Mouse (Mus musculus) kidney, postnatal 0 days (tissue): ENCODE measurements at regions not wholly inside any gene's neighbourhood (a gene's known extent, or its start where the extent isn't known, plus 50 kb on each side); places are given as distances from the start of the nearest gene placed in this dataset.

Experiments used
- ATAC-seq: fragments of 200-750 bp; cut with Nextera tagmentation; replicated peaks from 2 replicates; pipeline ENCODE4 v1.8.0; 2017; ENCODE audit warnings: low read depth, moderate number of reproducible peaks, moderate TSS enrichment, moderate library complexity; ENCODE audit not compliant: low FRiP score
- DNase-seq: peaks from one replicate; pipeline ENCODE4 v3.0.0-alpha.2; 2016; ENCODE audit warnings: low spot score
- H3K27ac ChIP-seq: fragments of 300-500 bp; sonication (generic); 2 replicates; pipeline ENCODE4 v1.5.1; 2014; ENCODE audit warnings: mild to moderate bottlenecking
- H3K27me3 ChIP-seq: fragments of 300-500 bp; sonication (generic); 2 replicates; pipeline ENCODE4 v1.6.1; 2014; ENCODE audit warnings: low read length, mixed read lengths; ENCODE audit not compliant: insufficient read depth
- H3K36me3 ChIP-seq: fragments of 300-500 bp; sonication (generic); 2 replicates; pipeline ENCODE4 v1.6.1; 2014; ENCODE audit warnings: low read length, mixed read lengths; ENCODE audit not compliant: insufficient read depth
- H3K4me1 ChIP-seq: fragments of 300-500 bp; sonication (generic); replicated peaks from 2 replicates; pipeline ENCODE4 v1.6.1; 2014; ENCODE audit warnings: antibody characterized with exemption, low read length, mixed read lengths; ENCODE audit not compliant: insufficient read depth
- H3K4me2 ChIP-seq: fragments of 300-500 bp; sonication (generic); 2 replicates; pipeline ENCODE4 v1.6.1; 2014; ENCODE audit warnings: mild to moderate bottlenecking, low read length, moderate library complexity, mixed read lengths
- H3K4me3 ChIP-seq: fragments of 300-500 bp; sonication (generic); replicated peaks from 2 replicates; pipeline ENCODE4 v1.5.1; 2014; ENCODE audit warnings: low read depth, low read length
- H3K9ac ChIP-seq: fragments of 300-500 bp; sonication (generic); 2 replicates; pipeline ENCODE4 v1.6.1; 2014; ENCODE audit warnings: low read depth, low read length
- H3K9me3 ChIP-seq: fragments of 300-500 bp; sonication (generic); replicated peaks from 2 replicates; pipeline ENCODE4 v1.6.1; 2016; ENCODE audit warnings: low read length, inconsistent platforms, mixed read lengths
- CTCF ChIP-seq: IDR thresholded peaks from 2 replicates; pipeline ENCODE4 v1.5.1; 2016; ENCODE audit warnings: antibody characterized with exemption, low read depth, mild to moderate bottlenecking, moderate library complexity
- WGBS: fragments of 180-500 bp; shearing (Covaris S2); extraction: QIAGEN DNeasy Blood & Tissue Kit; methylation state at CpG from one replicate; pipeline ENCODE4 v1.1.7; 2014; 5-methylcytosine and 5-hydroxymethylcytosine counted together

GRCm38 (mm10) chr15:90822306-90822705 lies 143.1 kb upstream of the Cpne8 start:
- Histone ChIP-seq H3K4me3 (no peak overlapping the region), H3K9me3 (no peaks in the 10 kb centered on the region), H3K9ac (no peak overlapping the region), H3K36me3 (no peaks in the 10 kb centered on the region), H3K4me1 (no peaks in the 10 kb centered on the region), H3K27me3 (no peaks in the 10 kb centered on the region), H3K4me2 (no peak overlapping the region), H3K27ac (no peak overlapping the region)
- peak; percentile 18 for DNase-seq
- no peak for TF ChIP-seq CTCF
- WGBS: 84% methylated on average over 6 of the region's 6 CpGs
- no peak for ATAC-seq

GRCm38 (mm10) chr15:90819949-90820655 lies 140.9 kb upstream of the Cpne8 start:
- 76% methylated on average over 14 of the region's 14 CpGs for WGBS
- DNase-seq: no peak

GRCm38 (mm10) chr15:90818161-90818560 lies 138.9 kb upstream of the Cpne8 start:
- no peak for DNase-seq
- TF ChIP-seq CTCF: no peak
- no peak overlapping the region for H3K4me2 ChIP-seq
- H3K9ac ChIP-seq: no peak overlapping the region
- no peak overlapping the region for H3K27ac ChIP-seq
- no peaks in the 10 kb centered on the region for H3K9me3 ChIP-seq
- no peaks in the 10 kb centered on the region for H3K36me3 ChIP-seq
- no peak for ATAC-seq
- H3K27me3 ChIP-seq: no peaks in the 10 kb centered on the region
- H3K4me3 ChIP-seq: no peak overlapping the region
- no peaks in the 10 kb centered on the region; the same call in 1 of the 2 replicates for H3K4me1 ChIP-seq
- WGBS: 81% methylated on average over 4 of the region's 4 CpGs

More at GRCm38 (mm10) chr15:90819949-90820655, 140.9 kb upstream of the Cpne8 start:
- Histone ChIP-seq H3K9me3 (no peaks in the 10 kb centered on the region), H3K4me1 (no peaks in the 10 kb centered on the region), H3K27ac (no peak overlapping the region), H3K36me3 (no peaks in the 10 kb centered on the region), H3K4me2 (no peak overlapping the region), H3K9ac (no peak overlapping the region), H3K4me3 (no peak overlapping the region), H3K27me3 (no peaks in the 10 kb centered on the region)
- TF ChIP-seq CTCF: no peak
- ATAC-seq: no peak

- Histone ChIP-seq H3K27me3 (no peaks in the 10 kb centered on the region), H3K4me1 (no peaks in the 10 kb centered on the region; the same call in 1 of the 2 replicates), H3K27ac (no peak overlapping the region), H3K9ac (no peak overlapping the region), H3K9me3 (no peaks in the 10 kb centered on the region), H3K4me3 (no peak overlapping the region), H3K4me2 (no peak overlapping the region), H3K36me3 (no peaks in the 10 kb centered on the region)
- 23% methylated on average over 5 of the region's 5 CpGs for WGBS
- ATAC-seq (no peak), DNase-seq (peak; percentile 28)
- no peak for TF ChIP-seq CTCF
Measured at GRCm38 (mm10) chr15:90813907-90814306, 134.7 kb upstream of the Cpne8 start.

- H3K4me3 ChIP-seq: no peak overlapping the region
- WGBS: 32% methylated on average over 3 of the region's 3 CpGs
- H3K9me3 ChIP-seq: no peaks in the 10 kb centered on the region
- no peak for TF ChIP-seq CTCF
- peak; percentile 68 for DNase-seq
- H3K4me1 ChIP-seq: no peaks in the 10 kb centered on the region; the same call in 1 of the 2 replicates
- H3K4me2 ChIP-seq: no peak overlapping the region
- ATAC-seq: no peak
- no peak overlapping the region for H3K27ac ChIP-seq
- H3K9ac ChIP-seq: no peak overlapping the region
- no peaks in the 10 kb centered on the region for H3K27me3 ChIP-seq
- no peaks in the 10 kb centered on the region for H3K36me3 ChIP-seq
Measured at GRCm38 (mm10) chr15:90810341-90810740, 131.1 kb upstream of the Cpne8 start.

GRCm38 (mm10) chr15:90808236-90808635 lies 129.0 kb upstream of the Cpne8 start:
- Histone ChIP-seq H3K9ac (no peak overlapping the region), H3K4me2 (no peak overlapping the region), H3K4me3 (no peak overlapping the region), H3K27ac (no peak overlapping the region), H3K36me3 (no peaks in the 10 kb centered on the region), H3K27me3 (no peaks in the 10 kb centered on the region), H3K4me1 (no peaks in the 10 kb centered on the region), H3K9me3 (no peaks in the 10 kb centered on the region)
- 74% methylated on average over 6 of the region's 6 CpGs for WGBS
- no peak for DNase-seq
- TF ChIP-seq CTCF: no peak
- no peak for ATAC-seq

- WGBS: 73% methylated on average over 7 of the region's 8 CpGs
- Histone ChIP-seq H3K36me3 (no peaks in the 10 kb centered on the region), H3K4me1 (no peaks in the 10 kb centered on the region), H3K27me3 (no peaks in the 10 kb centered on the region), H3K4me3 (no peak overlapping the region), H3K9ac (no peak overlapping the region), H3K4me2 (no peak overlapping the region), H3K27ac (no peak overlapping the region), H3K9me3 (no peaks in the 10 kb centered on the region)
- ATAC-seq (no peak), DNase-seq (no peak)
- no peak for TF ChIP-seq CTCF
Measured at GRCm38 (mm10) chr15:90798056-90798455, 118.8 kb upstream of the Cpne8 start.
